Mouse (Mus musculus) small intestine, adult 2 months (tissue): ENCODE data around the gene Ap1s1. TPM values are rescaled to one million over a fixed set of nuclear protein-coding genes. Genes with fewer than 3 reads are reported as not detected.

Experiments
- H3K27ac ChIP-seq: fragments of 200-500 bp; 2 replicates; pipeline ENCODE4 v1.5.1; 2012; ENCODE audit warnings: low read depth, low read length, control low read depth, inconsistent platforms; ENCODE audit not compliant: insufficient read depth
- H3K27me3 ChIP-seq: fragments of 200-500 bp; 2 replicates; pipeline ENCODE4 v1.6.1; 2012; ENCODE audit warnings: mild to moderate bottlenecking, moderate library complexity, low read length, inconsistent platforms; ENCODE audit not compliant: control insufficient read depth, insufficient read depth
- H3K36me3 ChIP-seq: fragments of 200-500 bp; 2 replicates; pipeline ENCODE4 v1.6.1; 2012; ENCODE audit warnings: mild to moderate bottlenecking, low read length, control low read depth, inconsistent platforms; ENCODE audit not compliant: control insufficient read depth, insufficient read depth
- H3K4me1 ChIP-seq: fragments of 200-500 bp; 2 replicates; pipeline ENCODE4 v1.6.1; 2012; ENCODE audit warnings: low read length, inconsistent platforms, mixed read lengths; ENCODE audit not compliant: control insufficient read depth, insufficient read depth, insufficient read length
- H3K4me3 ChIP-seq: fragments of 200-500 bp; 2 replicates; pipeline ENCODE4 v1.5.1; 2012; ENCODE audit warnings: low read depth, mild to moderate bottlenecking, control low read depth, inconsistent platforms, low read length, moderate library complexity
- CTCF ChIP-seq: fragments of 200-500 bp; IDR thresholded peaks from 2 replicates; pipeline ENCODE4 v1.5.1; 2012; ENCODE audit warnings: low read depth, mild to moderate bottlenecking, control low read depth, inconsistent platforms, low read length, moderate library complexity, mixed read lengths; ENCODE audit not compliant: insufficient replicate concordance, insufficient read length; ENCODE audit errors: extremely low read depth
- POLR2A ChIP-seq: fragments of 200-500 bp; IDR thresholded peaks from 2 replicates; pipeline ENCODE4 v1.6.1; 2012; ENCODE audit warnings: low read depth, mild to moderate bottlenecking, control low read depth, inconsistent platforms, low read length, moderate library complexity
- WGBS: fragments of 180-500 bp; shearing (Covaris S2); methylation state at CpG from one replicate; pipeline ENCODE4 v1.1.7; 2018; 5-methylcytosine and 5-hydroxymethylcytosine counted together
- polyA plus RNA-seq: library from polyadenylated mRNA; depleted of rRNA; stranded (reverse); fragments of >200 nt; gene quantifications from 2 replicates; pipeline ENCODE4 v1.2.3, GENCODE M21; 2012

Ap1s1 gene
- polyA plus RNA-seq, 1 experiment = 52.7 TPM

GRCm38 (mm10) chr5:137046324-137046718 is 386 bp upstream of the Ap1s1 start:
- peaks cover 10% of the 10 kb centered on the region for H3K36me3 ChIP-seq
- H3K27ac ChIP-seq = no peak overlapping the region
- peak overlapping the region; percentile 73 for H3K4me3 ChIP-seq
- 15% methylated on average over 5 of the region's 5 CpGs for WGBS
- peaks cover 3% of the 10 kb centered on the region for H3K4me1 ChIP-seq
- no peaks in the 10 kb centered on the region for H3K27me3 ChIP-seq
- TF ChIP-seq POLR2A (no peak), CTCF (no peak)

- WGBS = 95% methylated on average over 7 of the region's 7 CpGs
- H3K27ac ChIP-seq = no peak overlapping the region
- H3K27me3 ChIP-seq = no peaks in the 10 kb centered on the region
- no peak for TF ChIP-seq CTCF
- no peak for TF ChIP-seq POLR2A
- H3K4me3 ChIP-seq = no peak overlapping the region
- peaks cover 9% of the 10 kb centered on the region for H3K4me1 ChIP-seq
- H3K36me3 ChIP-seq = peaks cover 25% of the 10 kb centered on the region
Observed at GRCm38 (mm10) chr5:137043997-137044396, 1.9 kb downstream of the Ap1s1 start.

- Histone ChIP-seq H3K27ac (no peak overlapping the region), H3K4me3 (no peak overlapping the region), H3K36me3 (peaks cover 50% of the 10 kb centered on the region), H3K27me3 (no peaks in the 10 kb centered on the region), H3K4me1 (peaks cover 11% of the 10 kb centered on the region)
- 90% methylated on average over 10 of the region's 10 CpGs for WGBS
- TF ChIP-seq POLR2A = no peak
- no peak for TF ChIP-seq CTCF
Observed at GRCm38 (mm10) chr5:137041442-137041841, 4.5 kb downstream of the Ap1s1 start.

GRCm38 (mm10) chr5:137039453-137039852 is 6.5 kb downstream of the Ap1s1 start:
- TF ChIP-seq POLR2A (no peak), CTCF (no peak)
- WGBS = 74% methylated on average over 10 of the region's 10 CpGs
- H3K4me3 ChIP-seq = no peak overlapping the region
- no peak overlapping the region for H3K27ac ChIP-seq
- H3K4me1 ChIP-seq = peaks cover 8% of the 10 kb centered on the region
- peaks cover 57% of the 10 kb centered on the region for H3K36me3 ChIP-seq
- H3K27me3 ChIP-seq = no peaks in the 10 kb centered on the region

- Histone ChIP-seq H3K27me3 (peaks cover 9% of the 10 kb centered on the region), H3K27ac (no peak overlapping the region), H3K4me3 (no peak overlapping the region), H3K36me3 (peaks cover 45% of the 10 kb centered on the region), H3K4me1 (peaks cover 25% of the 10 kb centered on the region)
- TF ChIP-seq CTCF (no peak), POLR2A (no peak)
- 90% methylated on average over 13 of the region's 13 CpGs for WGBS
Observed at GRCm38 (mm10) chr5:137036211-137036610, 9.7 kb downstream of the Ap1s1 start.

GRCm38 (mm10) chr5:137032641-137033074 is 13.3 kb downstream of the Ap1s1 start:
- Histone ChIP-seq H3K4me3 (peak overlapping the region; percentile 62), H3K27ac (no peak overlapping the region), H3K4me1 (peaks cover 29% of the 10 kb centered on the region), H3K27me3 (peaks cover 33% of the 10 kb centered on the region), H3K36me3 (peaks cover 19% of the 10 kb centered on the region)
- WGBS = under 1% methylated on average over 49 of the region's 49 CpGs
- TF ChIP-seq POLR2A (no peak), CTCF (no peak)

- H3K4me3 ChIP-seq = peak overlapping the region; percentile 62
- peaks cover 12% of the 10 kb centered on the region for H3K36me3 ChIP-seq
- 2% methylated on average over 33 of the region's 33 CpGs for WGBS
- TF ChIP-seq CTCF (no peak), POLR2A (no peak)
- H3K27me3 ChIP-seq = peaks cover 35% of the 10 kb centered on the region
- H3K27ac ChIP-seq = no peak overlapping the region
- peaks cover 29% of the 10 kb centered on the region for H3K4me1 ChIP-seq
Observed at GRCm38 (mm10) chr5:137032033-137032421, 13.9 kb downstream of the Ap1s1 start.
